Mouse (Mus musculus): ENCODE measurements around the gene Zg16. TPM values are rescaled to one million over a fixed set of nuclear protein-coding genes. Genes with fewer than 3 reads are reported as not detected.
A peak's percentile ranks its signal among the peaks of the same experiment; 100 is the strongest.
"Not testable (repeated sequence)": the region's sequence is repeated elsewhere in the genome, so short reads cannot be mapped to it uniquely, and the experiment has no call there.

Zg16 gene
- polyA plus RNA-seq (2012; rRNA removed): 0.73 and 1.2 TPM in 2 replicates

DNA sequence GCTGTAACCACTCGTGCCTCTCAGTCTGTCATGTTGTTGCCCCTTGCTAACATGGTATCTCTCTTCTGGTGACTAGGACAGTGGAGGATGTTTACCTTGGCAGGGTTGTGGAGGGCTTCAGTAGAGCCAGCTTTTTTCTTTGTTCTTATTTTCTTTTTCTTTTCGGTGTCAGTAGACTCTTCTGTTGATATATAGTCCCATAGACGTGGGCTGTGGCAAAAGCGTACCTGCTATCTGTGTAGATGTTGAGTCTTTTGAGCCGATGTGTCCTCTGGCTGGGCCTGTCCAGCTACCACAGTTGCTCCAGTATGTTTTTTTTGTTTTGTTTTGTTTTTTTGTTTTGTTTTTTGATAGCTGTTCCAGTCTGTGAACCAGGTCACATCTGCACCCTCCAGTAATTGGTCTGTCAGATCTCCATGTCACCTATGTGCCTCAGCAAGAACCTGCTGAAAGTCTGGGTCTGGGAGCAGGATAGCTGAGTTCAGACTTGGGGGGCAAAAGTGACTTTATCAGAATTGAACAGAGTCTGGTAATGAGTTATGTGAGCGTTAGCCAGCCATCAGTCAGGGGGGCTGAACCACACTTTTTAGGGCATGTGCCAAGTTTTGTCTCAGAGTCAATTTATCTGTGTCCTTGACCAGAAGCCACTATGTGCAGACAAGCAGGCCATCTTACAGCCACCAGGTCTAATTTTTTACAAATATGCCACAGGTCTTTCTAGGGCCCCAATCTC, at the start of gene Zg16:
TSS of gene Zg16 (minus strand) at position 51 of the 733 bp plus-strand sequence.
- H3K36me3 ChIP-seq (ENCODE audit: control insufficient read depth, insufficient read depth, low read length); H3K4me3 ChIP-seq (ENCODE audit: control insufficient read depth, insufficient read depth, low read length); H3K27me3 ChIP-seq (ENCODE audit: control insufficient read depth, insufficient read depth, low read length); DNase-seq: not testable (repeated sequence)
- H3K4me1 ChIP-seq (replicated peaks; ENCODE audit: control insufficient read depth, insufficient read depth, low read length): peaks cover 29% of the 10 kb centered on the region
- H3K27ac ChIP-seq (ENCODE audit: control insufficient read depth, insufficient read depth, low read length): peak within 1 kb of the TSS; percentile 76
- 79% methylated on average over 6 of the region's 6 CpGs for WGBS

DNA sequence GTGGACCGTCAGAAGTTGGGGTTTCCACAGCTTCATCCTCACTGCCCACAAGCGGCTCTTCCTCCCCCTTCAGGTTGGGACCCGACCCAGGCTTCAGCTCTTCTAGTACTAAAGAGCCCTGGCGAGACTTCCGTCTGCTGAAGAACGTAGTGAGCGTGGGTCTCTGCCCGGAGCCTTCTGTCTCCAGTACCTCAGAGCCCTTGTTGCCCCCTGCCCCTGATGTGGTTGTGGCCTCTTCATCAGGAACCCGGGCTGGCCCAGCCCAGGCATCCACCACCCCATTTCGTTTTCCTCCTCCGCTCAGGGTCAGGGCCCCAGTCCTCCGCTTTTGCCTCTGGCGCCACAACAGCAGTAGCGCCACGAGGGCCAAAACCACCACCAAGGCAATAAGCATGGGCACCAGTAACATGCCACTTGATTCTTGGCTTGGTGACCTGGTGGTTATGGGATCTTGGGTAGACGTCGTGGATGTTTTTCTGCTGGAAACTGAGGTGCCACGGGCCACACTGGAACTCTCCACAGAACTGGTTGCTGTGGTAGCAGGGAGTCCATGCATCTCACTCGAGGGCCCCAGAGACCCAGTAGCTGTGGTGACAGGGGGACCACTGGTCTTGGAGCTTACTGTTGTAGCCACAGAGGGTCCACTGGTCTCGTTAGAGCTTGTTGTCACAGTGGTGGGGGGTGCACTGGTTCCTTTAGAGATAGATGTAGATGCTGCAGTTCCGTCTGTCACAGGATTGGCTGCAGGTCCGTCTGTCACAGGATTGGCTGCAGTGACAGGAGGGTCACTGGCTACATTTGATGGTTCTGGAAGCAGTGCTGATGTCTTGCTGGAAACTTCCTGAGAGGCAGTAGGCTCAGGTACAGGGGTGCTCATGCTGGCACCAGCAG, 49.3 kb upstream of the Zg16 start:
- H3K36me3 ChIP-seq (ENCODE audit: control insufficient read depth, insufficient read depth, low read length): no peaks in the 10 kb centered on the region
- 9% methylated on average over 22 of the region's 22 CpGs for WGBS
- no peaks in the 10 kb centered on the region for H3K27me3 ChIP-seq (ENCODE audit: control insufficient read depth, insufficient read depth, low read length)
- peak overlapping the region; percentile 73 for H3K27ac ChIP-seq (ENCODE audit: control insufficient read depth, insufficient read depth, low read length)
- peaks cover 43% of the 10 kb centered on the region for H3K4me1 ChIP-seq (replicated peaks; ENCODE audit: control insufficient read depth, insufficient read depth, low read length)
- H3K4me3 ChIP-seq (ENCODE audit: control insufficient read depth, insufficient read depth, low read length): peak overlapping the region; percentile 76
- DNase-seq: peak; percentile 49
- TF ChIP-seq POLR2A (IDR thresholded peaks at IDR 0.05; ENCODE audit: control insufficient read depth, extremely low read depth, insufficient read depth, low read length, poor library complexity) (no peak), CTCF (IDR thresholded peaks at IDR 0.05; ENCODE audit: borderline replicate concordance, control insufficient read depth, extremely low read depth, insufficient read depth, low read length, poor library complexity) (no peak)

DNA sequence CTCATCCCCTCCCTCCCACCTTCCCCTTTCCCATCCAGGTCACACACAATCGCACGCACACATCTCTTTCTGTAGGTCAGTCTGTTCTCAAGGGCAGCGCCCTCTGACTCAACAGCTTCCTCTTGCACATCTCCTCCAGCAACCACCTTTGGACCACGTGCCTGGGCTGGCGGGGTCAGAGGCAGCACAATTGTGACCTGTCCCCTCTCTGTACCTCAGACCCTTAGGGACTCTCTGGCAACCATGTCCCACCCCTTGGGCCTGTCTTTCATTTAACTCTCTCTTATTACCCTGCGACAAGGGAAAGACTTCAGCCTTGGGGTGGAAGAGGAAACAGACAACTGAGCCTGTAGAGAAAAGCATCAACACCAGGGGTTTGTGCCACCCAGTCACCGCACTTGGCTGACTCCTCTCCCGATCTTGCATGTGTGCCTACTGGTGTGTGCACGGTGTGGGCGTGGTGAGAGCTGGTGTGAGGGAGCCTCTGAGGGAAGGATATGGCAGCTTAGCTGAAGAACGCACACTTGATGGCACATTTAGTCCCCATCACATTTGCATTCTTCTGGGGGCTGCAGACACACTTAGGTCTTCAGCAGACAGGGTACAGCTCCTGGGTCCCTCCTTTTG, 47.8 kb upstream of the Zg16 start:
- peaks cover 43% of the 10 kb centered on the region for H3K4me1 ChIP-seq (replicated peaks; ENCODE audit: control insufficient read depth, insufficient read depth, low read length)
- WGBS: 16% methylated on average over 11 of the region's 11 CpGs
- H3K4me3 ChIP-seq (ENCODE audit: control insufficient read depth, insufficient read depth, low read length): peak overlapping the region; percentile 13
- no peaks in the 10 kb centered on the region for H3K36me3 ChIP-seq (ENCODE audit: control insufficient read depth, insufficient read depth, low read length)
- H3K27ac ChIP-seq (ENCODE audit: control insufficient read depth, insufficient read depth, low read length): peak overlapping the region; percentile 7; the same call in 1 of the 2 replicates
- no peaks in the 10 kb centered on the region for H3K27me3 ChIP-seq (ENCODE audit: control insufficient read depth, insufficient read depth, low read length)
- TF ChIP-seq CTCF (IDR thresholded peaks at IDR 0.05; ENCODE audit: borderline replicate concordance, control insufficient read depth, extremely low read depth, insufficient read depth, low read length, poor library complexity) (no peak), POLR2A (IDR thresholded peaks at IDR 0.05; ENCODE audit: control insufficient read depth, extremely low read depth, insufficient read depth, low read length, poor library complexity) (no peak)
- peak; percentile 62 for DNase-seq

DNA sequence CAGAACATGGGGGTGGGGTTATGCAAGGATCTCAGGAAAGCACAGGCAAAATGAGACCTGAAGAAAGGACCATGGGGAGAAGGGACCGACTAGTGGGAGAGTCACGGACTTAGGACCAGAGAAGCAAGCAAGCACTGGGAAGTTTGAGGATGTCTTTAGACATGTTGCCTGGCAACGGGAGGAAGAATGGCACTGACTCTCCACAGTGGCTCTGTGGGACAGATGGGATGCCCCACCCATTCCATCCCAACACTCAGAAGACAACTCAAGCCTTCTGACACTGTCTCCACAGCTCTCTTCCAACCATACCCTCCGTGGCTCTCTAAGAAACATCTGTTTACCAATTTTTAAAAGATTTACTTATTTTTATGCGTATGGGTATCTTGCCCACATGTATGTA, 46.0 kb upstream of the Zg16 start:
- no peak overlapping the region for H3K4me3 ChIP-seq (ENCODE audit: control insufficient read depth, insufficient read depth, low read length)
- DNase-seq: no peak
- H3K36me3 ChIP-seq (ENCODE audit: control insufficient read depth, insufficient read depth, low read length): no peaks in the 10 kb centered on the region
- H3K27ac ChIP-seq (ENCODE audit: control insufficient read depth, insufficient read depth, low read length): no peak overlapping the region
- 88% methylated on average over 5 of the region's 5 CpGs for WGBS
- no peaks in the 10 kb centered on the region for H3K27me3 ChIP-seq (ENCODE audit: control insufficient read depth, insufficient read depth, low read length)
- TF ChIP-seq CTCF (IDR thresholded peaks at IDR 0.05; ENCODE audit: borderline replicate concordance, control insufficient read depth, extremely low read depth, insufficient read depth, low read length, poor library complexity) (no peak), POLR2A (IDR thresholded peaks at IDR 0.05; ENCODE audit: control insufficient read depth, extremely low read depth, insufficient read depth, low read length, poor library complexity) (no peak)
- H3K4me1 ChIP-seq (replicated peaks; ENCODE audit: control insufficient read depth, insufficient read depth, low read length): peaks cover 43% of the 10 kb centered on the region

DNA sequence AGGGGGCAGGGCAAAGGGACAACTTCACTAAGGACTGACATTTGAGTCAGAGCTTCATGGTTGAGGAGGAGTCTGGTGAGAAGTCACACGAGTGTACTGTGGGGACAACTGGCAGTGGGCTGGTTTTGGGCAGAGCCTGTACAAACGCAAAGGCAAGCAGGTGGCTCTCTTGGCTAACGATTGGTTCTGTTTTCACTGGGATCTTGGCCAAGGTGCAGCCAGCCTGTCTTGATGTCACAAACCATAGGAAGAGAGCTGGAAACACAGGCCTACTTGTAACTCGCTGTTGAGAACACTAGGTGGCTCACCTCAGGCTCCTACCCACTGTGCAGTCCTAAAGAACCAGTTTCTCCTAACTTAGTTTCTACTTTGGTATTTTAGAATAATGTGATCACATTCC, 42.5 kb upstream of the Zg16 start:
- Histone ChIP-seq H3K27me3 (ENCODE audit: control insufficient read depth, insufficient read depth, low read length) (no peaks in the 10 kb centered on the region), H3K36me3 (ENCODE audit: control insufficient read depth, insufficient read depth, low read length) (no peaks in the 10 kb centered on the region), H3K4me3 (ENCODE audit: control insufficient read depth, insufficient read depth, low read length) (no peak overlapping the region), H3K27ac (ENCODE audit: control insufficient read depth, insufficient read depth, low read length) (no peak overlapping the region), H3K4me1 (replicated peaks; ENCODE audit: control insufficient read depth, insufficient read depth, low read length) (peaks cover 19% of the 10 kb centered on the region)
- DNase-seq: peak; percentile 34
- WGBS: 14% methylated on average over 4 of the region's 4 CpGs
- no peak for TF ChIP-seq CTCF (IDR thresholded peaks at IDR 0.05; ENCODE audit: borderline replicate concordance, control insufficient read depth, extremely low read depth, insufficient read depth, low read length, poor library complexity)
- TF ChIP-seq POLR2A (IDR thresholded peaks at IDR 0.05; ENCODE audit: control insufficient read depth, extremely low read depth, insufficient read depth, low read length, poor library complexity): no peak

DNA sequence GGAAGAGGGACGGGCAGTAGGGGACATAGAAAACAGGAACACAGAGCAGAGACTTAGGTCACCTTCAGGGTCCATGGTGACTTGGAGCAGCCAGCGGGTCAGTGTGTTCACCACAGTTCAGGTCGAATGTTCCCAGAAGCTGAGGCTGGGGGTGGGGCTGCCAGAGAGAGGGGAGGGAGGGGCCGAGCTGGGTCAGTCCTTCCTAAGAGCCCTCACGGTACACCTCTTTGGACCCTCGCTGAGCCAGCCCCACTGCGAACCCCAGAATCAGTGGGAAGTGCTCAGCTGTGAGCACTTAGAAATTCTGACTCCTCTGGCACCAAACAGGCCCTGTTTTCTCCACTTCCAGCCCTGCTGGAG, 34.8 kb upstream of the Zg16 start, which contains the start of gene Qprt:
TSS of gene Qprt (minus strand) at position 316 of the 360 bp plus-strand sequence.
- 90% methylated on average over 7 of the region's 7 CpGs for WGBS
- no peaks in the 10 kb centered on the region for H3K27me3 ChIP-seq (ENCODE audit: control insufficient read depth, insufficient read depth, low read length)
- H3K36me3 ChIP-seq (ENCODE audit: control insufficient read depth, insufficient read depth, low read length): no peaks in the 10 kb centered on the region
- no peak within 1 kb of the TSS for H3K4me3 ChIP-seq (ENCODE audit: control insufficient read depth, insufficient read depth, low read length)
- TF ChIP-seq POLR2A (IDR thresholded peaks at IDR 0.05; ENCODE audit: control insufficient read depth, extremely low read depth, insufficient read depth, low read length, poor library complexity) (no peak), CTCF (IDR thresholded peaks at IDR 0.05; ENCODE audit: borderline replicate concordance, control insufficient read depth, extremely low read depth, insufficient read depth, low read length, poor library complexity) (no peak)
- DNase-seq: no peak
- H3K4me1 ChIP-seq (replicated peaks; ENCODE audit: control insufficient read depth, insufficient read depth, low read length): peaks cover 5% of the 10 kb centered on the region
- H3K27ac ChIP-seq (ENCODE audit: control insufficient read depth, insufficient read depth, low read length): no peak within 1 kb of the TSS
